Mouse (Mus musculus) lung, postnatal 0 days (tissue): ENCODE results near the gene Rsph6a. TPM values are rescaled to one million over a fixed set of nuclear protein-coding genes. Genes with fewer than 3 reads are reported as not detected.
A peak's percentile ranks its signal among the peaks of the same experiment; 100 is the strongest.

Experiments used
- ATAC-seq: fragments of 200-750 bp; cut with Nextera tagmentation; 2 replicates; pipeline ENCODE4 v1.8.0; 2017; ENCODE audit warnings: moderate library complexity
- DNase-seq: peaks from one replicate; pipeline ENCODE4 v3.0.0-alpha.2; 2016; ENCODE audit warnings: low spot score
- H3K27ac ChIP-seq: fragments of 300-500 bp; sonication (generic); 2 replicates; pipeline ENCODE4 v1.5.1; 2014; ENCODE audit warnings: antibody characterized with exemption, mild to moderate bottlenecking, low read length, mixed read lengths
- H3K27me3 ChIP-seq: fragments of 300-500 bp; sonication (generic); replicated peaks from 2 replicates; pipeline ENCODE4 v1.6.1; 2014; ENCODE audit warnings: low read length, mixed read lengths; ENCODE audit not compliant: insufficient read depth
- H3K36me3 ChIP-seq: fragments of 300-500 bp; sonication (generic); 2 replicates; pipeline ENCODE4 v1.6.1; 2014; ENCODE audit warnings: low read length, mixed read lengths; ENCODE audit not compliant: insufficient read depth
- H3K4me1 ChIP-seq: fragments of 300-500 bp; sonication (generic); 2 replicates; pipeline ENCODE4 v1.6.1; 2014; ENCODE audit warnings: antibody characterized with exemption, low read depth, low read length, mixed read lengths; ENCODE audit not compliant: insufficient read depth
- H3K4me2 ChIP-seq: fragments of 300-500 bp; sonication (generic); replicated peaks from 2 replicates; pipeline ENCODE4 v1.6.1; 2014; ENCODE audit warnings: low read depth, mild to moderate bottlenecking, low read length, moderate library complexity, mixed read lengths
- H3K4me3 ChIP-seq: fragments of 300-500 bp; sonication (generic); 2 replicates; pipeline ENCODE4 v1.5.1; 2014; ENCODE audit warnings: low read depth, low read length
- H3K9ac ChIP-seq: fragments of 300-500 bp; sonication (generic); replicated peaks from 2 replicates; pipeline ENCODE4 v1.6.1; 2014; ENCODE audit warnings: low read depth, mild to moderate bottlenecking
- H3K9me3 ChIP-seq: fragments of 300-500 bp; sonication (generic); 2 replicates; pipeline ENCODE4 v1.6.1; 2016; ENCODE audit warnings: low read length, mixed read lengths
- CTCF ChIP-seq: IDR thresholded peaks from 2 replicates; pipeline ENCODE4 v1.5.1; 2016; ENCODE audit warnings: antibody characterized with exemption, mild to moderate bottlenecking
- EP300 ChIP-seq: IDR thresholded peaks from 2 replicates; pipeline ENCODE4 v1.6.1; 2016; ENCODE audit warnings: antibody characterized with exemption, mild to moderate bottlenecking, control low read depth
- WGBS: fragments of 180-500 bp; shearing (Covaris S2); extraction: QIAGEN DNeasy Blood & Tissue Kit; methylation state at CpG from one replicate; pipeline ENCODE4 v1.1.7; 2014; 5-methylcytosine and 5-hydroxymethylcytosine counted together
- polyA plus RNA-seq: library from polyadenylated mRNA; unstranded; fragments of >200 nt; fragmentation: Nextera tagmentation; extraction: Ambion mirVana; gene quantifications from 2 replicates; pipeline ENCODE4 v1.2.1, GENCODE M21; 2015

Gene Rsph6a
- polyA plus RNA-seq, 1 experiment from 2014 or later: not detected

GRCm38 (mm10) chr7:19095751-19096110, 41.2 kb downstream of the Rsph6a start:
- WGBS: under 1% methylated on average over 19 of the region's 19 CpGs
- DNase-seq: peak; percentile 78

DNA sequence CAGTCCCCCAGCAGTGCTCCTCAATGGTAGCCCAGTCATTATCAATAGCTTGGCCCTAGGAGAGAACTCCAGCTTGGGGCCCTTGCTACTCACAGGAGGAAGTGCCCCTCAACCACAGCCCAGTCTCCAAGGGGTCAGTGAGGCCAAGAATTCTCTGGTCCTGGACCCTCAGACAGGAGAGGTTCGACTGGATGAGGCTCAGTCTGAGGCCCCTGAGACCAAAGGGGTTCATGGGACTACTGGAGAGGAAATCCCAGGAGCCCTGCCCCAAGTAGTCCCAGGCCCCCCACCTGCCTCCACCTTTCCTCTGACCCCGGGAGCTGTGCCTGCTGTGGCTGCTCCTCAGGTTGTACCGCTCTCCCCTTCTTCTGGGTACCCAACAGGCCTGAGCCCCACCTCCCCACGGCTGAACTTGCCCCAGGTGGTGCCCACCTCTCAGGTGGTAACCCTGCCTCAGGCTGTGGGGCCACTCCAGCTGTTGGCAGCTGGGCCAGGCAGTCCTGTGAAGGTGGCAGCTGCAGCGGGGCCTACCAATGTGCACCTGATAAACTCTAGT, 42.0 kb downstream of the Rsph6a start:
- Histone ChIP-seq H3K9me3 (no peaks in the 10 kb centered on the region), H3K4me1 (peaks cover 14% of the 10 kb centered on the region), H3K27me3 (no peaks in the 10 kb centered on the region), H3K36me3 (no peaks in the 10 kb centered on the region), H3K9ac (no peak overlapping the region), H3K27ac (no peak overlapping the region), H3K4me3 (no peak overlapping the region), H3K4me2 (peak overlapping the region; percentile 93)
- ATAC-seq (no peak), DNase-seq (no peak)
- TF ChIP-seq EP300 (no peak), CTCF (no peak)
- WGBS: 66% methylated on average over 5 of the region's 5 CpGs

More at GRCm38 (mm10) chr7:19095751-19096110, 41.2 kb downstream of the Rsph6a start:
- Histone ChIP-seq H3K4me2 (peak overlapping the region; percentile 93), H3K27ac (peak overlapping the region; percentile 92; the same call in 1 of the 2 replicates), H3K27me3 (no peaks in the 10 kb centered on the region), H3K4me3 (peak overlapping the region; percentile 69), H3K36me3 (no peaks in the 10 kb centered on the region), H3K9me3 (no peaks in the 10 kb centered on the region), H3K4me1 (peaks cover 14% of the 10 kb centered on the region), H3K9ac (0 out of 2 replicates have a peak overlapping the region, but pooled peaks have one; percentile 55)
- ATAC-seq: no peak
- TF ChIP-seq EP300: no peak
- TF ChIP-seq CTCF: no peak

DNA sequence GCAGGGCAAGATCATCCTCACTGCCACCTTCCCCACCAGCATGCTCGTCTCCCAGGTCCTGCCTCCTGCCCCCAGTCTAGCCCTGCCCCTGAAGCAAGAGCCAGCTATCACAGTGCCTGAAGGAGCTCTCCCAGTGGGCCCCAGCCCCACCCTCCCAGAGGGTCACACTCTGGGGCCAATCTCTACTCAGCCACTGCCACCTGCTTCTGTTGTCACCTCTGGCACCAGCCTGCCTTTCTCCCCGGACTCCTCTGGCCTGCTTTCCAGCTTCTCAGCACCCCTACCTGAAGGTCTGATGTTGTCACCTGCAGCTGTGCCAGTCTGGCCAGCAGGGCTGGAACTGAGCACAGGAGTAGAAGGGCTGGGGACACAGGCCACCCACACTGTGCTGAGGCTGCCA, 42.7 kb downstream of the Rsph6a start:
- DNase-seq: no peak
- no peak overlapping the region for H3K9ac ChIP-seq
- no peaks in the 10 kb centered on the region for H3K9me3 ChIP-seq
- no peak for ATAC-seq
- H3K27me3 ChIP-seq: no peaks in the 10 kb centered on the region
- WGBS: 63% methylated on average over 2 of the region's 2 CpGs
- no peak overlapping the region for H3K27ac ChIP-seq
- H3K4me1 ChIP-seq: peaks cover 14% of the 10 kb centered on the region
- H3K4me2 ChIP-seq: no peak overlapping the region
- H3K36me3 ChIP-seq: no peaks in the 10 kb centered on the region
- no peak for TF ChIP-seq CTCF
- no peak for TF ChIP-seq EP300
- H3K4me3 ChIP-seq: no peak overlapping the region

DNA sequence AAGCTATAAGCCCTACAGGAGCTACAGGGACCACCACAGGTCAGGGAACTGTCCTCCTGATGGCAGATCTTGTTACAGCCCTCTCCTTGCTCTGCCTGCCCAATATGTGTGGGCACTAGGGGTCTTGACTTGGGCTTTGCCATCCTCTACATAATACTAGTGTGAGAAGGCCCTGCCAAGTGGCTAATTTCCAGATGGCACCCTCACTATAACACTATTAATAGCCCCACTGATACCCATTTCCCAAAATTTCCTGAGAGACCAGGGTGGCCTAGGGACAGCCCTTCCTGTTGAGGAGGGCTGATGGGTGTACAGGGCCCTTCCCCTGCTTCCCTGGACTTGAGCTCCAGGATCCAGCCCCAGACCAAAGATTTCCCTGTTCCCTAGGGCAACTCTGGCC, 43.4 kb downstream of the Rsph6a start:
- no peak overlapping the region for H3K4me3 ChIP-seq
- TF ChIP-seq CTCF (no peak), EP300 (no peak)
- no peak overlapping the region for H3K9ac ChIP-seq
- ATAC-seq (no peak), DNase-seq (no peak)
- no peak overlapping the region for H3K27ac ChIP-seq
- peaks cover 12% of the 10 kb centered on the region for H3K4me1 ChIP-seq
- no peak overlapping the region for H3K4me2 ChIP-seq
- no peaks in the 10 kb centered on the region for H3K36me3 ChIP-seq
- no peaks in the 10 kb centered on the region for H3K27me3 ChIP-seq
- H3K9me3 ChIP-seq: no peaks in the 10 kb centered on the region

GRCm38 (mm10) chr7:19098811-19099210, 44.3 kb downstream of the Rsph6a start:
- WGBS: 68% methylated on average over 7 of the region's 7 CpGs

GRCm38 (mm10) chr7:19100290-19100689, 45.8 kb downstream of the Rsph6a start:
- TF ChIP-seq CTCF (no peak), EP300 (no peak)
- Histone ChIP-seq H3K9me3 (no peaks in the 10 kb centered on the region), H3K4me2 (no peak overlapping the region), H3K27me3 (no peaks in the 10 kb centered on the region), H3K4me3 (no peak overlapping the region), H3K27ac (no peak overlapping the region), H3K9ac (no peak overlapping the region), H3K4me1 (peaks cover 11% of the 10 kb centered on the region), H3K36me3 (no peaks in the 10 kb centered on the region)
- WGBS: 67% methylated on average over 1 of the region's 1 CpGs
- ATAC-seq (no peak), DNase-seq (no peak)

More at GRCm38 (mm10) chr7:19098811-19099210, 44.3 kb downstream of the Rsph6a start:
- no peaks in the 10 kb centered on the region for H3K9me3 ChIP-seq
- no peaks in the 10 kb centered on the region for H3K36me3 ChIP-seq
- no peak overlapping the region for H3K4me2 ChIP-seq
- ATAC-seq (no peak), DNase-seq (no peak)
- no peak overlapping the region for H3K4me3 ChIP-seq
- H3K4me1 ChIP-seq: peaks cover 11% of the 10 kb centered on the region
- TF ChIP-seq CTCF (no peak), EP300 (no peak)
- H3K9ac ChIP-seq: no peak overlapping the region
- H3K27me3 ChIP-seq: no peaks in the 10 kb centered on the region
- no peak overlapping the region for H3K27ac ChIP-seq

DNA sequence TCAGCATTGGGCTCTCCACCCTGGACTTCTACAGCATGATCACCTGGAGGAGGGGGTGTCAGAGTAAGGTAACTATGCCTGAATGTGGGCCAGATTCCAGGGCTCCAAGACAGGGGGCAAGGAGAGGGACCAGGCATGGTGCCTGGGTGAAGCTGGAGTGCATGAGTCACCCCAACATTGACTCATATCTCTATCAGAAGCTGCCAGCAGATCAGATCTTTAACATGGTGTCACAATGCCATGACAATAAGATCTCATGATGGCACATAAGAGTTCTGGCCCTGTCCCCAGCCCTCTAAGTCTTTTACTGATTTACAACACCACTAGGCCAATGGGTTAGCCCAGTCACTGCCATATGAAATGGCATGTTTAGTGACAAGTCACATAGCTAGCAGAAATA, 49.3 kb downstream of the Rsph6a start:
- no peak for TF ChIP-seq EP300
- TF ChIP-seq CTCF: no peak
- ATAC-seq (no peak), DNase-seq (no peak)
- H3K9ac ChIP-seq: no peak overlapping the region
- no peaks in the 10 kb centered on the region for H3K27me3 ChIP-seq
- no peaks in the 10 kb centered on the region for H3K9me3 ChIP-seq
- no peaks in the 10 kb centered on the region for H3K4me1 ChIP-seq
- no peak overlapping the region for H3K4me2 ChIP-seq
- no peak overlapping the region for H3K4me3 ChIP-seq
- H3K27ac ChIP-seq: no peak overlapping the region
- H3K36me3 ChIP-seq: no peaks in the 10 kb centered on the region
